Mouse (Mus musculus) liver (tissue): Measurements from ENCODE around the gene Bin2.

Experiments
- DNase-seq: peaks from one replicate; pipeline ENCODE4 v3.0.0-alpha.2; 2020; ENCODE audit warnings: mixed read lengths

The Bin2 gene

DNA sequence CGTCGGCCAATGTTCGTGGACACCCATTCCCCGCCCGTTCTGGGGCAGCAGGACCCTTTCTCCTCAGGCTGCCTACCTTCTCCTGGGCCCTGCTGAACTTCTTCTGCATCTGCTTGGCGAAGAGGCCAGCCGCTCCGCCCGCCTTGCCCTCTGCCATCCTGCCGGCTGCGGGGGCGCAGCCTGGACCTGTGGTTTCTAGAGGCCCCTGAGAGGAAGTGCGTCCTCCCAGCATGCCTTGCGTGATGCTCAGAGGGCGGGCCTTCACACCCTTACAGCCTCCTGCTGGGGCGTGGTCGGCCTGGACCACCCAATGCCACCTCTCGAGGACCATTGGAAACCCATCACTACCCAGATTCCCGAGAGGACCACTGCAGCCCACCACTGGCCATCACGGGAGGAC, at the start of gene Bin2:
TSS of gene Bin2 (minus strand) at position 217 of the 400 bp plus-strand sequence.
- DNase-seq: peak; percentile 78

DNA sequence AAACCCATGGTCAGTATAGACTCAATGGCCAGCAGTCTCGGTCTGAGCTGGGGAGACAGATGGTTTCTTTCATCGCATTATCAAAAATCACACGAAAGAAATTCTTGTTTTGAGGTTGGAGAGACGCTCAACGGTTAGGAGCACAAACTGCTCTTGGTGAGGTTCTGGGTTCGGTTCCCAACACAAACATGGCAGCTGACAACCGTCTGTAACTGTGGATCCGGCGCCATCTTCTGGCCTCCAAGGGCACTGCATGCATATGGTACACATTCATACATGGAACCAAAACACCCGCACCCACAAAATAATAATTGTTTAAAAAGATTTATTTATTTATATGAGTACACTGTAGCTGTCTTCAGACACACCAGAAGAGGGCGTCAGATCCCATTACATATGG, 49.2 kb upstream of the Bin2 start:
- no peak for DNase-seq

DNA sequence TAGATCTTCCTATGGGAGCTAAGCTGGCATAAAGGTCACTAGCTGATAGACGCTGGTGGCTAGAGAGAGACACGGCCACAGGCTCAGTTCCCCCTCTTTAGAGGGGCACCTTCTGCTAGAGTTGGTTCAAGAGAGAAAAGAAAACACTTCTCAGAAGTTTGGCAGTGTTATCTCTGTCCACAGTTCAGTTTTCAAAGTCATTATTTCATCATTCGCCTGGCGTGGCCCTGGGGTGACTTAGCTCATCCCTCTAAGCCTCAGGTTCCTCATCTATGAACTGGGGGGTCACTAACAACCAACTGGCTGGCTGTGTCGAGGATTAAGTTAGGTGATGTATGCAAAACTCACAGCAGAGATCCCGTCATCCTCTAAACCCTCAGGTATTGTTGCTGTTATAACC, 48.6 kb upstream of the Bin2 start:
- DNase-seq: no peak

DNA sequence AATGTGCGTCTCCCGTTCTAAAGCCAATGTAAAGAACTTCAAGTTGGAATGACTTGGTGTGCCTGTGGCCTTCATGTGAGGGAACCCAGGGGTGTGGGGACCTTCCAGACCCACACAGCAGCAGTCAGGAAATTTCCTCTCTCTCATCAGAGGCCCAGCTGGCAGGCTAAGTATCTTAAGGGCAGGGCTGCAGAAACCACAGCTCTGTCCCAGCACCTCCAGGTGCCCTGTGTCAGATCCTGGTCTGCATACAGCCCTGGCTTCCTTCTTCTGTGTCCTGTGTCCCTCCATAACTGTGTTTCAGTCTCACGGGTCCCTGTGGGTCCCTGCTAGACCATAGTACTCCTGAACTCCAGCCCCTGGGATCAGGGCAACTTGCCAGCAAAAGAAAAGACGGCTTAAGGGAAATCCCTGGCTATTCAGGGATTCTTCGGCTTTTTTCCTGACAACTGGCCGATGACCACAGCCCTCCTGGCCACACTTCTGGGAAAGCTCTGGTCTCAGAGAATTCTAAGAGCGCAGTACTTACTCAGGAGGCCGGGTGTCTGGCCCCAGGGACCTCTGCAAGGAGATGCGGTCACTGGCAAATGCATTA, 46.1 kb upstream of the Bin2 start:
- no peak for DNase-seq

DNA sequence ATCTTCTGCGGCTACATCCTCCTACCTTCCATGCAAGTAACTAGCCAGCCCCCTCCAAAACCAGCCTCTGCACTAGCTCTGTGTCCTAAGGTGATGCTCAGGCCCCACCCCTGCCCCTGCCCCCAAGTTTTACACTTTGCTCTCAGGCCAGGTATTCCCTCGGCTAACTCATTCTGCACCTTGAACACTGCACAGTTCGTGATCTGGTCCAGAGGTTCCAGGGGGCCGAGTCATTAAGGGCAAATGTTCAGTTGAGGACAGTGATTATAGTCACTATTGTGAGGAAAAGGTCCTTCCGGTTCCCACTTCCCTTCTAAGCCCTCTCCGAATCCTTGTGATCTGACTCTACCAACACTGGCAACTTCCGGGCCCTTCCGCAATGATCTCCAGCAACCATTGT, 45.1 kb upstream of the Bin2 start:
- no peak for DNase-seq

DNA sequence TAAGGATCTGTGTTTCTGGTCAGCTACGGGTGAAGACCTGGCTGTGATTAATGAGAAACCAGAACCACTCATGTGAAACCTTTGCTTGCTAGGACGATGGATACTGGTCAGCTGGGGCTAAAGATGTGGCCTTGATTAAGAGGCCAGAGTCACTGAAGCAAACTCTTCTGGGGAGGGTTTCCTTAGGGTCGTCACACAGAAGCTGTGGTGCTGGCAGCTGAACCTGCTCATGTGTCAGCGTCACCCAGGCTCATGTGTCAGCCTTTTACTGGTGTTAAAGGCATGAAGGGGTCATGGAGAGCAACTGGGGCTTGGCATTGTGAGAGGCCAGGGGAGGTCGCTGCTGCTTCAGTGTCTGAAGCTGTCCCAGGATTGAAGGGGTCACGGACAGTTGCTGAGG, 41.5 kb upstream of the Bin2 start:
- DNase-seq: no peak

DNA sequence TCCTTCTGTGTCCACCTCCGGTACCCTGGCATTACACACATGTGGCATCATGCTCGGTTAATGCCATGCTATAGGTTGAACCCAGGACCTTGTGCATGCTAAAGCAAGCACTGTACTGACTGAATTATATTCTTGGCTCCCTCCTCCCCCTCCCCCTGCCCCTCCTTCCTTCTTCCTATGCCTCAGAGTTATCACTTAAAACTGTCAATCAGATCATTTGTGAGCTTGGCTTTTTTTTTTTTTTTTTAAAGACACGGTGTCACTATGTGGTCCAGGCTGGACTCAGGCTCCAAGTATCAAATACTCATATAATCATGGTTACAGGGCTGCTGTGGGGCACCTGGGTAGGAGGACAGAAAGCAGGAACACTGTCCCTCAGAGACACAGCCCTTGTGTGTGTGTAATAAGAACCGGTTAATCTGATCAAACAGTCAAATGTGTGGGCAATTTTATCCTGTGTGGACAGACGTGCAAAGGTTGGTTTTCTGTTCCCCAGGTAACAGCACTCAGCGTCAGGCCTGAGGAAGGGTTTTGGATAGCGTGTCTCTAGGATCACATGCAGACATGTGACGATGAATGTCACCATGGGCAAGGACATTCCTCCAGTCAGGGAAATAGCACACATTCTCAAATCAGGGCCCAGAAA, 39.2 kb upstream of the Bin2 start:
- DNase-seq: no peak

DNA sequence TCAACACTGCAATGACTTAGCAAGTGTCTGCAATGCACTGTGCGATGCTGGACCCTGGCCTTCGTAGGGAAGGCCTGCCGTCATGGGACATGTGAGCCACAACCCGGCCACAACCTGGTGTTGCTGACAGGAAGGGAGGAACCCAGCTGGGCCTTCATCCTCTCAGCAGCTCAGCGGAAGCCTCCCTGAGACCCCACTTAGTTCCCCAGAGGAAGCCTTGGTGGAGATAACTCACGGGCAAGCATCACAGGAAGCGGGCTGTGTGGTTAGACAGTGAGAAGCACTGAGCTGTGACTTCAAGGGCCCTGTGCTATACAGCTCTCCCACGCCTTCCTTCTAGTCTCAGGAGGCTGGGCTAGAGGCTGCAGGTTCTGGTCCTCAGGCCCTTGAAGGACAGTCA, 36.9 kb upstream of the Bin2 start:
- DNase-seq: peak; percentile 41

DNA sequence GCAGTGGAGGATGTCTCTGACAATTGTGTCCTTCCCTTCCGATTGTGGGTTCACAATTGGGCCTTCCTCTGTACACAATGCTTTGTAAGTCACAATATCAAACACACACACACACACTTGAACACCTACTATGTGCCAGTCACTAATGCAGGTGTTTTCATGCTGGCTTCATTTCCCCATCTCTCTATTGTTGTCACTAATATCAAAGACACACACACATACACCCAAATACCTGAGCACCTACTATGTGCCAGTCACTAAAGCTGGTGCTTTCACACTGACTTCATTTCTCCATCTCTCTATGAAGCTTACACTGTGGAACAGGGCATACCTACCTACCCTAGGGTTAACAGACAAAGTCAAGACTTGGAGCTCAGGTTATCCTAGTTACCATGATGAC, 36.0 kb upstream of the Bin2 start:
- DNase-seq: no peak

DNA sequence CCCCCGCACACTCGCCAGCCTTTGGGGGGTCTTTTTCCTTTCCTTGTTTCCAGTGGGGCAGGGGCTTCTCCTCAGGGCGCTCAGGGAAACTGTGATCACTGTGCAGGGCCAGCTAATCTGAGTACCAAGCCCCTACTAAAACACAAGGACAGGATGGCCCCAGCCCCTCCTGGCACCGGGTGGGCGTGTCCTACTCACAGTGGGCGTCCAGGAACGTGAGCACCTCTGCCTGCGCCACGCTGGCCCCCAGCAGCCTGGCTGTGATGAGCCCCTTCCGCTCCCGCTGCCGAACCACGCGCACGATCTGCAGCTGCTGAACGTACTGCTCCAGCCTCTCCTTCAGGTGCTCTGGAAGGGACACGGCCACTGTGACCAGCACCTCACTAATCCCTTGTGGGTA, 34.6 kb upstream of the Bin2 start:
- no peak for DNase-seq

DNA sequence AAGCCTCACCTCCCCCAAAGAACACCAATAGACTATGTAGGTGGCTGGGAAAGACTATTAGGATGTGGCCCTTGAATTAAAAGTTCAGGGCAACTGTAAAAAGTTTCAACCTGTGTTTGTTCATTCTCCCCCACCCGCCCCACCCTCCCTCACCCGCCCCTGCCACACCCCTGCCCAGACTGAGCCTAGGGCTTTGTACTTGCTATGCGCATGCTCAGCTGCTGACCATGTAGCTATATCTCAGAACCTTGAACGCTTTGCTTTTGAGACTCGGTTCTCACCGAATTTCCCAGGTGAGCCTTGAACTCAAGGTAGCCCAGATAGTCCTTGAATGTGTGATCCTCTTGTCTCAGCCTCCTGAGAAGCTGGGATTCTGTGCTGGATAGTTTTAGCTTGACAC, 32.5 kb upstream of the Bin2 start:
- DNase-seq: peak; percentile 27

DNA sequence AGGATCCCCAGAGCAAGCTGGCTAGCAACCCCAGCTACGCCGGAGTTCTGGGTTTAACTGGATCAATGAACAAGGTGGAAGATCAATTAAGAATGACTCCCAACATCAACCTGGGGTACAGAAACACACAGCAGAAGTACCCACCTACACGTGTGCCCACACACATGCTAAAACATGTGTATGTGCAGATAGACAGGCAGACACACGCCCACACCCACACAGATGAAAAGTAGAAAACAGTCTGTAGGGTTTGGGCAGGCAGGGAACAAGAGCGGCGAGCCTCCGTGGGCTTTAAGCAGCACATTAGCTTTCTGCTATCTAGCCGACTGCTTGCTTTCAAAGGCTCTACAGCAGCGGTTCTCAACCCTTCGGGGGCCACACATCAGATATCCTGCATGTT, 31.8 kb upstream of the Bin2 start:
- DNase-seq: no peak

DNA sequence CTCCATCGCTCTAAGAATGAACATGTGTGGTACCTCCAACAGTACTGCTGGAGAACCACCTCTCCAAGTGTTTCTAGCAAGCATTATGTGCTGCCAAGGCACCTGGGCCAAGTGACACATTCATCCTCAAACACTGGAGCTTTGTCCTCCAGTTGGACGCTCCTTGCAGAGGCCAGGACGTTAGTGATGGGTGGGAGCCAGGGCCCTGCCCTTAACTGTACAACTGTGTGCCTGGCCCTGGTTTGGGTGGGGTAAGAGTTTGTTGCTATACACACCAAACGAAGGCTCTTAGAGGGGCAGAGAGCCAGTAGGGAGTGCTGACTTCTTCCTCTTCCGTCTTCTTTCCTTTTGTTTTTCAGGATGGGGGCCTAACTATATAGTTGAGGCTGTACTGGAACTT, 31.1 kb upstream of the Bin2 start:
- no peak for DNase-seq

DNA sequence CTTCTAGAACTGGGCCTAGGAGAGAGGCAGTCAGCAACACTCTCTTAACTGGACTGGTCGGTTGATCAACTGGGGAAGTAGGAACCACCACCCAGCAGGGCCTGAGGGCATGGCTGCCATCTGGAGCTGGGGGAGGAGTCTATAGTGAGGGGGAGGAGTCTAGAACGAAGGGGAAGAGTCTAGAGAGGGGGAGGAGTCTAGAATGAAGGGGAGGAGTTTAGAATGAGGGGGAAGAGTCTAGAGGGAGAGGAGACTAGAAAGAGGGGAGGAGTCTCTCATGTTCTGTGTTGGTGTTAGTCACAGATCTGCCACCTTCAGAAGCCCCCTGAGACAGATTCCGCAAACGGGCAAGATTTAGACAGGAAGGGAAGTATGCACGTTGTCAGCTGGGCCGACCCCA, 30.0 kb upstream of the Bin2 start:
- DNase-seq: peak; percentile 33

DNA sequence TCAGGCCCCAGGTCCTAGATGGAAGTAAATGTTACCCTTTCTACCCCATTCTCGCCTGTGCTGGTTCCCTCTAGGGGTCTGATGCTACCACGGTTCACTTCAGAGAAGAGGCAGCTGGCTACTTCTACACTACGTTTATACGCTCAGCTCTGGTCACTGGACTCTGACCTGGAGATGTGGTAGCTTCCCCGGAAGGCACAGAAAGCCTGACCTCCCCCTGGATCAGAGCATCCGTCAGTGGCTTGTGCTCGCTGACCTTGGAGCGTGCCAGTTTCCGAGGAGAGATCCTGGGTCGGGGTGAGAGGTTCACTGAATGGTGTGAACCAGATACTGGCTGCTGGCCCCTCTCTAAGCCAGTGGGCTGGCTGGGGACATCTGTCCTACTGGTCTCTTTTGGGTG, 28.7 kb upstream of the Bin2 start:
- no peak for DNase-seq

DNA sequence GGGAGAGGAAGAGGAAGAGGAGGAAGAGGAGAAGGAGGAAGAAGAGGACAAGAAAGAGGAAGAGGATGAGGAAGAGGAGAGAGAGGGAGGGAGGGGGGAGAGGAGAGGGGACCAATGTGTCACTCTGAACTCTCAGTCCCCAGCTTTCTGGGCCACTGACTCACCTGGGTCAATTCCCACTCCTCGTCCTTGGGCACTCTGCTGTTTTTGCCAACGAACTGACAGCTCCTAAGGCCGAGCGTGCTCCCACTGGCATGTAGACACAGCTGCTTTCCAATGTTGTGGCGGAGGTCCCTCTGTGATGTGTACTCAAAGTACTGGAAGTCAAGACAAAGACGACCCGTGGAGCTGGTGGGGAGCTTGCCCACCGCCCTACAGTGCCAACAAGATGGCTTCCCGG, 25.1 kb upstream of the Bin2 start:
- no peak for DNase-seq

DNA sequence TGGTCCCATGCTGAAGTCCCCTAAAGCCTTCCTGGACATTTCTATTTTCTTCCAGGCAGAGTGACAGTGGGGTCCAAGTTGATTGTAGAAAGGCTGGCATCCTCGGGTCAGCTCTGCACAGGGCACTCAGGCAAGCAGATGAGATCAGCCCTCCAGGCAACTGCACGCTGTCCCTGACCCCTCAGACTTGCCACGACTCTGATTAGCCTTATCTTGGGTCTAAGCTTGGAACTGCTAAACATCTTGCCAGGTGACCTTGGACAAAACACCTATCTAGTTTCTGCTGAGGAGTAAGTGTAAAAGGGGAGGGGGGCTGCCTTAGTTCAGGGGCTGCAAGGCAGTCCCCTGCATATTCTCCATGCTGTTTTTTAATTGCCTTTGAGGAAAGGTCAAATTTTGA, 22.6 kb upstream of the Bin2 start:
- DNase-seq: no peak

DNA sequence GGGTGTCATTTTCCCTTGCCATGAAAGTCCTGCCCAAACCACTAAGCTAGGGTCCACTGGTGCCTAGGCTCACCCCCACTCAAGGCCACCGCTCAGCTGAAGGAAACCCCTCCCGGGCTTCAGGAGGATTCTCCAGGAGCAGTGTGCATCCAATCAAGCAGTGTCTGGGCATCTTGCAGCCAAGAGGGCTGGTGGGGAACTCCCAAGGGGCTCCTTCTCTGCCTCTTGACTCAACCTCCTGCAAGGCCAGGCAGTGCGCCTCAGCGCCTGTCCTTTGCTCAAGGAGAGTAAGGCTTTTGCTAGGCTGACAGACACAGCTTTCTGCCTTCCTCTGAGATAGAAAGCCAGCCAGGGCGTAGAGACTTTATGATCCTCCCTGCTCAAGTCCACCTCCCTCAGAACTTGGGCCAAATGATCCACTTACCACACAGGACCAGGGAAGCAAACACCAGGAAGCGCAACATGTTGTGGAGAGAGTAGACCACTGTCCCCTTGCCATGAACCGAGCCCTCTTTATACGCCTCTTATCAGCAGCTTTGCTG, 18.1 kb upstream of the Bin2 start, which contains the start of gene Cela1:
TSS of gene Cela1 (minus strand) at position 492 of the 542 bp plus-strand sequence.
- no peak for DNase-seq

DNA sequence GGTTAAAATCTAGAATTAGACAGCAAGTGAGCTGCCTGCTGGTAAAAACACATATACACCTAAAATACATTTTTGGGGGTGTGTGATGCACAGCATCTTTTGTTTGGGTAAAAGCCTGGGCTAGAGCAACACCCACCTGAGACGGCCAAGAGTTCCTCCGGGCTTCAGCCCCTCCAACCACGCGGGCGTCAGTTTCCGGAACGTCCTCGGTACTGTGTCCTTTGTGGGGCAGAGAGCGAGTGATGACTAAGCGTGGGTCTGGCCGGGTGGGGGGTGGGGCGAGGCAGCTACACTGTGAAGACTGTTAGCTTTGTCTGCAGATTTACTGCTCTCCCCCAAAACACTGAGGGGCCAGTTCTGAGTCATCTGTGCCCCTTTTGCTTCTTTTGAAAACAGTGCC, 17.6 kb upstream of the Bin2 start:
- DNase-seq: peak; percentile 58

DNA sequence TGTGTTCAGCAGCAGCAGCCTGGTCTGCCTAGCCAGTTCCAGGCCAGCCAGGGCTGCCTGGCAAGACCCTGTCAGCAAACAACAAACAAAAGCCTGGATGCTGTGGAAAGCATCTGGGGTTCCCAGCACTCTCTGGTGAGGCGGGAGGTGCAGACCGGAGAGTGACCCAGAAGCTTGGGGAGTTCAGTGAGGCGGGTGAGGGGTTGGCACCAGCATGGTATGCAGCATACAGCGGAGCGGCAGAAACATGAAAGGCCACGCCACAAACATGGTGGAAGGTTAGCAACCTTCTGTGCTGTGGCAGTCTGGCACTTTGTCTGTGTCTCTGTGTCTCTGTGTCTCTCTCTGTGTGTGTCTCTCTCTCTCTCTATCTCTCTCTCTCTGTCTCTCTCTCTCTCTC, 17.1 kb upstream of the Bin2 start:
- DNase-seq: no peak

DNA sequence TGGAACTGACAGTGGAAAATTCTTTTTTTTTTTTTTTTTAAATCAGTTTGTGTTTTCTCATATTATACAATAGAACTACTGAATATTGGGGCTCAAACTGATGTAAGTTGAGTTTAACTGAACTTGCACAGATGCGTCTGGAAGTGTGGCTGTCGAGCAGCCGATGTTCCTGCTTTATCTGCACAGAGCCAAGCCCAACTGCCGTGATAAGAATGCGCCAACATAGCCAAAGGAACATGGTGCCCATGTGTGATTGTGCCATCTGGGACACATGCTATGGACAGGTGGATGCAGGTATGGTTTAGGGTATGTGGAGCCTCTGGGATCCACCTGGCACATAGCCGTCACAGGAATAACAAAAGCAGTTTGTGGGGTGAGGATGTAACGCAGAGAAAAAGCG, 16.5 kb upstream of the Bin2 start:
- peak; percentile 61 for DNase-seq

DNA sequence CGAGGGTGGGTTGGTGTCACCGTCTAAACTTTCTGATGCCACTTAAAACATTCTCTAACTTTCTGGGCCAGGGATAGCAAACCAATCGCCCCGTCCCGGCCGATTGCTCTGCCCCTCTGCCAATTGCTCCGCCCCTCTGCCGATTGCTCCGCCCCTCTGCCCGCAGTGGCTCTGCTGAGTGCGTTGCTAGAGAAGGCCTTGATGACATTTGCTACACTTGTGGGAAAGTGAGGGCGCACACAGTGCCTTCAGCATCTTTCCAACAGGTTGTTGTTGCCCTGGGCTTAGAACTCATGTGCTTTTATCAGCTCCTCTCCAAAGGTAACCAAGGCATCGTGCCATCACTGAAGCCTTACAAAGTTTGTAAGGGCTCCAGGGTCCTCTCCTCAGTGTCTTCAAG, 15.9 kb upstream of the Bin2 start:
- DNase-seq: peak; percentile 79

DNA sequence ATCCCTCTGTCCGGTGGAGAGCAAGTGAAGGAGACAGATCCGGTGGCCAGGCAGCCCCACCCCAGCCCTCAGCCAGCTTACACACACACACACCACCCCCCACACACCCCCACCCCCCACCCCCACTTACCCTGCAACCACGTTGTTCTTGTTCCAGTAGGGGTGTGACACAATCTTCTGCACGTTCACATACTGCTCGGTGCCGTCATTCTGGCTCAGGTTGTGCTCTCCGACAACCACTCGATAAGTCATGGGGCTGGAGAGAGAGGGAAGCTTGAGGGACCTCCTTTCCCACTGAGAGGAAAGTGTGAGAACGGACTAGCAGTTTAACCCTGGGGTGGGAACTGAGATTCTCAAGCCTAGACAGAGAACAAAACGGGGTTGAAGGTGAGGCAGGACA, 15.1 kb upstream of the Bin2 start:
- no peak for DNase-seq

DNA sequence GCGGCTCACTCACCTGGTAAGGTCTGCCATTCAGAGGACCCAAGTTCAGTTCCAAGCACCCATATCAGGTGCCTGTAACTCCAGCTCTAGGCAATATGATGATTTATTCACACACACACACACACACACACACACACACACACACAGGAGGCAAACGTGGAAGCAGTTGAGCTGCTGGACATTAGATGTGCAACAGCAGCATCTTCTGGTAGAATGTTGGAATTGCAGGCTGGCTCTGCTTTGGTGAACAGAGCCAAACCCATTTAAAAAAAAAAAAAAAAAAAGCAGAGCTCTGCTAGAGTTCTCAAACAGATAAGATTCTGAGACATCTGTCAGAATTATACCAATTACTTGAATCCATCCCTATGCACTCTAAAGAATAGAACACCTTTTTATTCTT, 13.7 kb upstream of the Bin2 start:
- peak; percentile 85 for DNase-seq

DNA sequence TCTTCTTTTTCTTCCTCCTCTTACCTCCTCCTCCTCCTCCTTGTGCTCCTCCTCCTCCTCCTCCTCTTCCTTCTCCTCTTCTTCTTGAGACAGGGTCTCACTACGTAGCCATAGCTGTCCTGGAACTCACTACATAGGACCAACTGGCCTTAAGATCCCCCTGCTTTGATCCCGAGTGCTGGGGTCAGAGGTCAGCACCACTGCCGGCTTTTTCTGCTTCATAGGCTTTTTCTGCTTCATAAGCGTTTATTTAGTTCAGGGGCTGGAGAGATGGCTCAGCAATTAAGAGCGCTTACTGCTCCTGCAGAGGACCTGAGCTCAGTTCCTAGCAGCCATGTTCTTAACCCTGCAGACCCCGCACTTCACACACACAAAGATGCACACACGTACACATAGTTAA, 12.4 kb upstream of the Bin2 start:
- DNase-seq: no peak
